Mouse (Mus musculus) ES-E14 (cell line): ENCODE results near the gene Cxcr2.
A peak's percentile ranks its signal among the peaks of the same experiment; 100 is the strongest.

Source experiments
- CHD2 ChIP-seq: IDR thresholded peaks from 2 replicates; pipeline ENCODE4 v1.6.1; 2014; ENCODE audit warnings: mild to moderate bottlenecking, low read depth, low read length, inconsistent platforms
- HCFC1 ChIP-seq: IDR thresholded peaks from 2 replicates; pipeline ENCODE4 v1.6.1; 2012; ENCODE audit warnings: low read length, inconsistent platforms, borderline replicate concordance; ENCODE audit not compliant: insufficient read depth
- MAFK ChIP-seq: IDR thresholded peaks from 2 replicates; pipeline ENCODE4 v1.6.1; 2014; ENCODE audit warnings: mild to moderate bottlenecking, low read depth, low read length, inconsistent platforms; ENCODE audit not compliant: insufficient read depth
- ZC3H11A ChIP-seq: IDR thresholded peaks from 2 replicates; pipeline ENCODE4 v1.6.1; 2012; ENCODE audit warnings: low read depth, mild to moderate bottlenecking, inconsistent platforms, low read length, borderline replicate concordance
- ZNF384 ChIP-seq: IDR thresholded peaks from 2 replicates; pipeline ENCODE4 v1.6.1; 2012; ENCODE audit warnings: low read depth, low read length, inconsistent platforms

- TF ChIP-seq ZC3H11A (peak; percentile 41; the same call in 1 of the 2 replicates), MAFK (no peak), HCFC1 (no peak), CHD2 (no peak), ZNF384 (no peak)
Observed at GRCm38 (mm10) chr1:74124991-74125552, 28.7 kb upstream of the Cxcr2 start, which contains the start of gene Rufy4.
